Mouse (Mus musculus): ENCODE results near the gene Sprr2a2.
A peak's percentile ranks its signal among the peaks of the same experiment; 100 is the strongest.
"Not testable (repeated sequence)": the region's sequence is repeated elsewhere in the genome, so short reads cannot be mapped to it uniquely, and the experiment has no call there.

Gene Sprr2a2

DNA sequence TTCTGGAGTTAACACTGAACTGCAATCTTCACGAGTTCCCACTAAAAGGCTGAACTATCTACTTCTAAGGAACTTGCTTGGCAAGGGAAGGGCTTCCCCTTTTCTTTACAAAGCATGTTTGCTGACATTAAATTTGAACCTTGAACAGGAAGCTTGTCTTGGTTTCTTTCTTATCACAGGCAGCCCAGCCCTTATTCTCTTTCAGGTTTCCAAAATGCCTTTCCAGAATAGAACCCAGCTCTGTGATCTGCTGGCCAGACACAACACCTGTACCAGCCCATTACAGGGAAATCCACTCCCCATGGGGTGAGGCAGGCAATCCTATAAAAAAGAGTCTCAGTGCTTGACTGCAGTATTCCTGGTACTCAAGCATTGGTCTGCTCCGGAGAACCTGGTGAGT lies at the start of gene Sprr2a2, which contains the start of gene Sprr2a1:
TSS of gene Sprr2a2 (plus strand) at position 352 of the 400 bp plus-strand sequence.
TSS of gene Sprr2a1 (plus strand) at position 231 of the 400 bp plus-strand sequence.
- DNase-seq (ENCODE audit: low spot score in 2 of 2) = not testable (repeated sequence)

DNA sequence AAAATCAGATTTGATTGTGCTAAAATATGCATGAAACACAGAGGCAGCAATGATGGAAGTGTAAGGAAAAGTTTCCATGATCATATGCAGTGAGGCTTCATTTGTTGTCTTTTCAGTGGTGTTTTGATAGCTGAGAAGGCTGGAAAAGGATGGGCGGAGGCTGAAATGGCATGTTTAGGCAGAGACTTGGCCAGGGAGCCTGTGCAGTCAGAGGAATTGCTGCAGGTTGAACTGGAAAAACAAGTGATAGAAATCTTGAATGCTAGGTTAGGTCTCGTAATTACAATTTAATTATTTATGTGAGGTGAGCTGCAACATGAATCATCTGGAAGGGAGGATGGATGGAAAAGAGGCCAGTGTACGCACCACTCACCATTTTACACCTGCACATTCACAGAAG lies 45.9 kb upstream of the Sprr2a2 start:
- peak in 1 of 2 experiments; percentile 27 for DNase-seq (ENCODE audit: low spot score in 2 of 2)

DNA sequence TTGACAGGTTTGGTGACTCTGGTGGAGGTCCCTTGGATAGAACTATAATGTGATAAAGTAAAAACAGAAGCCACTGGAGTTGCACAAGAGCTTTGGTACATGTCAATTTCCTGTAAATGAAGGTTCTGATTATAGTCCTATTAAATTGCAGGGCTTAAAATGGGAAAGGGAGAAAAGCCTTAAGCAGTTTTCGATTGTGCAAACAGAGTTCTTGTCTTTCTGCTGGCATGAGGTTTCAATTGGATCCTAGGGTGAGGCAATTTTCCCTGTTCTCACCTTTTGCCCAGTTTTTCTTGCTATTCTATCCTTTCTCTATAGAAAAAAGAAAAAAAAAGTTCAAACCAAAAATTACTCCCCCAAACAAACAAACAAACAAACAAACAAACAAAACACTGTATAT lies 38.8 kb upstream of the Sprr2a2 start:
- DNase-seq (ENCODE audit: low spot score in 2 of 2) = no peak

DNA sequence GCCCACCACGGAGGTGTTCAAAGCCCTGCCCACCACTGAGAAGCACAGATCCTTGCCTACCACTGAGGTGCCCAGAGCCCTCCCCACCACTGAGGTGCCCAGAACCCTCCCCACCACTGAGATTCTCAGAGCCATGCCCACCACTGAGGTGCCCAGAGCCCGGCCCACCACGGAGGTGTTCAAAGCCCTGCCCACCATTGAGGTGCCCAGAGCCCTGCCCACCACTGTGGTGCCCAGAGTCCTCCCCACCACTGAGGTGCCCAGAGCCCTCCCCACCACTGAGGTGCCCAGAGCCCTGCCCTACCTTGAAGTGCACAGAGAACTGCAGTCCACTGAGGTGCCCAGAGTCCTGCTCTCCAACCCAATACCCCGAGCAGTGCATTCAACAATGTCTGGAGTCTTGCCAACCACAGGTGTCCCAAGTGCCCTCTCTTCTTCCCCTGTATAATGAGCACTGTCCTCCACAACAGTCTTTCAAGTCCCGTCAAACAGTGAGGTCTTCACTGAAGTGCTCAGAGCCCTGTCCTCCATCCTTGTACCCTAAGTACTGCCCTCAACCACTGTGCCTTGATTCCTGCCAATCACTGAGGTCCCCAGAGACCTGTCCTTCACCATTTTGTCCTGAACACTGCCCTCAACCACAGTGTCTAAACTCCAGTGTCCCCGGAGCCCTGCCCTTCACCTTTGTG lies 20.1 kb upstream of the Sprr2a2 start:
- DNase-seq (ENCODE audit: low spot score in 2 of 2) = no peak

DNA sequence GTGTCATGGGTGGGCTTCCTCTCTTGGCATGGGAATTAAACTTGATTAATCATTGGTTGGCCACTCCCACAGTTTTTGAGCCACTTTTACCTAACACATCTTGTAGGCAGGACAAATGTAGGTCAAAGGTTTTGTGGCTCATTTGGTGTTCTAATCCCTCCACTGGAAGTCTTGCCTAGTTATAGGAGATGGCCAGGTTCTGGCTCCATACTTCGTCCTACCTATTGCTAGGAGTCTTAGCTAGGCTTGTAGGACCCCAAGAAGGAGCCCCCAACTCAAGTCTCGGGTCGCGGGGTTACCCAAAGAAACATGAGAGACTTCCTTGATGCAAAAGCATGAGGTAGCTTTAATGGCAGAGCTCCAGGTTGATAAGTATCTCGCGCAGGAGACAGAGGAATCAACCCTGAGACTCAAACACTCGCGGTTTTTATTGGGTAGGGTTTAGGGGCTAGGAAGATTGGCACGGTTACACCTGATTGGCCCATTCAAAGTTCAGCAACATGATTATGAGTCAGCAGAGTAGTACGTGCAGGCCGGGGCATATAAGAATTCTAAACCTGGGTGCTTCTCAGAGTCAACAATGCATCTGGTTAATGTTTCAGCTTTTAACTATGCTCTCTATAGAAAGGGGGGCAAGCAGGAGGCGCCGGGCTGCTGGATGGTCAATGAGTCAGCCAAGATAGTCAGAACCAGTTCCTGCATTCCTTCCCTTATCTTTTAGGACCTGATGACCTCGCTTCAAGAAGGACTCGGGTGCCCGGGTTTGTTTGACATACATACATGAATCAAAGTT lies 4.4 kb upstream of the Sprr2a2 start:
- DNase-seq (ENCODE audit: low spot score in 2 of 2) = not testable (repeated sequence)

DNA sequence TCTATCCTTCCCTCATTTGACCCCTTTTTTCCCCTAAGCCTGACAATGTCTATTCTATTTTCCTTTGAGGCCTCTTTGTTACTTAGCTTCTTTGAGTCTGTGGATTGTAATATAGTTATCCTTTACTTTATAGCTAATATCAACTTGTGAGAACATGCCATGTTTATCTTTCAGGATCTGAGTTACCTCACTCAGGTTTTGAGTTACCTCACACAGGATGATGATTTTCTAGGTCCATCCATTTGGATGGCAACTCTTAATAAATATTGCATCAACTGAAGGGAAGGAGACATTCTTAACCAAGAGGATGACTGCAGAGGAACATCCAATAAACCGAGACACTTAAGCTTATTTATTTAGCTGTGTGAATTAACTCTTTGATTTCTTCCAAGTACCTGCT lies 3.7 kb upstream of the Sprr2a2 start:
- DNase-seq (ENCODE audit: low spot score in 2 of 2) = not testable (repeated sequence)

DNA sequence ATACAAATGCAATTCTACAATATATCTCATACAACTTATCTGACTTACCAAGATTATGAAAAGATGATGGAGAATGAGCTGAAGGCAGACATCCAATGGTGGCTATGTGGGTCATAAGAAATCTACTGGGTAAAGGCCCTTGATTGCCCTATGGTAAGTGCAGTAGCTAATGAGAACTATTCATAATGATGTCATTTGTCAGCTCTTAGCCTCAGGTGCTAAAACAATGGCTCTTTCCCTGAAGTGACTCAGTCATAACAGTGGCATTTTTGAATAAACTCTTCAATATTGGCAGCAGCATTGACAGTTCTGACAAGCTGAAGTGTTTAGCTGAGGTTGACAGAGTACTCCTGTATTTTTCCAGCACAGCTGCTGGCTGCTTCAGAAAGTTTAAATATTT lies 2.1 kb upstream of the Sprr2a2 start:
- not testable (repeated sequence) for DNase-seq (ENCODE audit: low spot score in 2 of 2)

DNA sequence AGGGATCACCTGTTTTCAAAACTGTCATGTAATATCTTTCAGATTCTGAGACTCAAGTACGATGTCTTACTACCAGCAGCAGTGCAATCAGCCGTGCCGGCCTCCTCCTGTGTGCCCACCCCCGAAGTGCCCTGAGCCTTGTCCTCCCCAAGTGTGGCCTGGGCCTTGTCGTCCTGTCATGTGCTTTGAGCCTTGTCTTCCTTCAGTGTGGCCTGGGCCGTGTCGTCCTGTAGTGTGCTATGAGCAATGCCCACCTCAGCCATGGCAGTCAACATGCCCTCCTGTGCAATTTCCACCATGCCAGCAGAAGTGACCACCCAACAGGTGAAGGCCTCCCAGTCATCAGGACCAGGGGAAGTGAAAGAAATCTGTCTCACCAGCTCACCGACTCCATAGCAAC lies 3.3 kb downstream of the Sprr2a2 start:
- DNase-seq (ENCODE audit: low spot score in 2 of 2) = not testable (repeated sequence)

DNA sequence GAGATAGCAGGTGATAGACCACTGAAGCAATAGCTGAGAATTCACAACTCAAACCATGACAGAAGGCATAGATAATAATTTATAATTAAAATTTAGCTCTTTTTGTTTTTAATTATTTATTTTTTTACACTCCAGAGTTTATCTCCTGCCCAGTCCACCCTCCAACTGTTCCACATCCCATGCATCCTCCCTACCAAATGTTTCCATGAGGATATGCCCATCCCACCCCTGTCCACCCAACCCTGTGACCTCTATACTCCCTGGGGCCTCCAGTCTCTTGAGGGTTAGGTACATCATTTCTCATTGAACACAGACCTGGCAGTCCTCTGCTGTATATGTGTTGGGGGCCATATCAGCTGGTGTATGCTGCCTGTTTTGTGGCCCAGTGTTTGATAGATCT lies 8.0 kb downstream of the Sprr2a2 start:
- not testable (repeated sequence) for DNase-seq (ENCODE audit: low spot score in 2 of 2)

DNA sequence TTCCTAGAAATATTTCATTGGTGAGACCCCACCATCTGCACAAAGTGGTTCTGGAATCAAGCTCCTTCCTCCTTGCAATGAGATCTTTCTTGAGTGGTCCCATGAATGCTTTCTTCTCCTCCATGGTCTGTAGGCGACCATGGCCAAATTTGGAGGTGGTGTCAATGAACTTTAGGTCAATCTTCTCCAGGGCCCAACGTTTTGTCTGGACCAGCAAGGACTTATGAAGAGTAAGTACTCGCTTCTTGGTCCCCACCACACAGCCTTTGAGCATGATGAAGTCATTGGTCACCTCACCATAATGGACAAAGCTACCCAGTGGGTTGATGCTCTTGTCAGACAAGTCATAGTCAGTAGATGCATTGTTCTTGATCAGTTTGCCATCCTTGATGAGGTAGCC lies 11.7 kb downstream of the Sprr2a2 start:
- not testable (repeated sequence) for DNase-seq (ENCODE audit: low spot score in 2 of 2)

DNA sequence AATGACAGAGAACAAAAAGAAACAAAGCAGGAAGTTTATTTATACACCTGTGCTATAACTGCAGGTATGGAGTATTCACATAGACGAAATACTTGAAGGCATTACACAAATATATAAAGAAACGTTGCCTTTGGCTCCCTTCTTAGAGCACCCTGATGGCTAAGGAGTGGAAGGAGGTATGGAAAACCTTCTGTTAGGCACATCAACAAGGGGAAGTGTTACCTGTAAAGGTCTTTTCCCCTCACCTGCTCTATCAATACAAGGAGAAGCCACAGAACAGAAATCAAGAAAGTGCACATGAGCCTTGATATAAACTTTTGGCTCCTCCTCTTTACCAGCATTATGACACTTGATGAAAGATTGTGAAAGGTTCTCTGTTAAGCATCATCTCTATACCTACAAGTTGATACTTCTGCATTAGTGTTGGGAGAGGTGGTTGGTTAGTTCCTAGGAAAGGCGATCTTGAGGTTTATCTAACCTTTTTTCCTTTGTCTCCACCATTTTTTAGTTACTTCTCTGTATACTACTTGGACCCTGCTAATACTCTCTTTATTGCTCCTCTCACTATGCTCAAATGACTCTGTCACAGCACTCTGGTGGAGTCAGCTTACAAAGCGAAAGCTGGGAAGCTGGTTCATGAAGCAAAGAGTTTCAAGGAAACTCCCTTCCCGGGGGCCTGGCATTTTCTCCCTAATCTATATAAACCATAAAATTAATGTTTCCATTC lies 20.9 kb downstream of the Sprr2a2 start:
- DNase-seq (ENCODE audit: low spot score in 2 of 2) = not testable (repeated sequence)

DNA sequence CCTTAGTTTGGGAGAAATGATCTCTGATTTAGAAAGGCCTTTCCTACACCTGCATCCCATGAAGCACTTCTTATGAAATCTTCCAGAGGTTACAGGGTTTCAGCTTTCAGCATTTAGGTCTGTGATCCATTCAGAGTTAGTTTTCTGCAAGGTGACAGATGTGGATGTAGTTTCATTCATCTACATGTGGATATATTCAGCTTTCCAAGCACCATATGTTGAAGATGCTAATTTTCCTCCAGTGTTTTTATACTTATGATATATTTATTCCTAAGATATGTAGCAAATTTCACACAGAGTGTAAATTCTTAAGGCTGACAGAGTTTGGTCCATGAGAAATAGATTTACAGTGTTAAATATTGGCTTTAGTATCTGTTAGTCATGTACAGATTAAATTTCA lies 23.0 kb downstream of the Sprr2a2 start:
- not testable (repeated sequence) for DNase-seq (ENCODE audit: low spot score in 2 of 2)

DNA sequence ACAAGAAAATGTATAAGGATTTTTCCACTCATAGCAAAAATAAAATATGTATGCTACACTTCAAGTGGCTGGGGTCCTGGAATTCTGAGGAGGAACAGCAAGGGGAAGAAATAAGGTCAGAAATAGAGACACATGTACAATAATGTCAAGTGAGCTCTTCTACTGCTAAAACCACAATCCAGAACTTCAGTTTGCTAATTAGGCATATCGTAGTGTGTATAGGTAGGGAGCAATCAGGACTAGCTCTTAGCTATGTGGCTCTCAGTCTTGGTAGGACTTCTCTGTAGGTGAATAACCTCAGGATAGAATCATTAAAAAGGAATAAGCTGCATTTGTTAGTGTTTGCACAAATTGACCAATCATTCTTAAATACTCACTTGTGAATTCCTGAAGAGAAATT lies 23.5 kb downstream of the Sprr2a2 start:
- DNase-seq (ENCODE audit: low spot score in 2 of 2) = not testable (repeated sequence)

DNA sequence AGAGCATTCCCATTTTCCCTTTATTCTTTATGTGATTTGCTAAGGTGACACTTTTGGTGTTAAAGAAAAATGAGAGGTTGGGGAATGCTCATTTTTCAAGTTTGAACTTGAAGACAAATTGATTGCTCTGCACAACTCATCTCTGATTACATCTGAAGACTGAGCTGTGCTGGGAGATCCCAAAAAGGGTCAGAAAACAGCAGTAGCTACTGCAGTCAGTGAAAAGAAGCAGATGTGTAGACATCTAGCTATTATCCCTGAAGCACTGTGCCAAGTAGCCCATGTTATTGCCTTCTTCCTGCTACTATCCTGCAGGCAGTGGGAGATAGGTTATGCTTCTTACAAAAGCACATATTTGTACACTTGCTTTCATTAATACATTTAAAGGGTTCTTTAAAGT lies 29.1 kb downstream of the Sprr2a2 start:
- not testable (repeated sequence) for DNase-seq (ENCODE audit: low spot score in 2 of 2)

DNA sequence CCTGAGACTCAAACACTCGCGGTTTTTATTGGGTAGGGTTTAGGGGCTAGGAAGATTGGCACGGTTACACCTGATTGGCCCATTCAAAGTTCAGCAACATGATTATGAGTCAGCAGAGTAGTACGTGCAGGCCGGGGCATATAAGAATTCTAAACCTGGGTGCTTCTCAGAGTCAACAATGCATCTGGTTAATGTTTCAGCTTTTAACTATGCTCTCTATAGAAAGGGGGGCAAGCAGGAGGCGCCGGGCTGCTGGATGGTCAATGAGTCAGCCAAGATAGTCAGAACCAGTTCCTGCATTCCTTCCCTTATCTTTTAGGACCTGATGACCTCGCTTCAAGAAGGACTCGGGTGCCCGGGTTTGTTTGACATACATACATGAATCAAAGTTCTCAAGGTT lies 30.5 kb downstream of the Sprr2a2 start:
- not testable (repeated sequence) for DNase-seq (ENCODE audit: low spot score in 2 of 2)

DNA sequence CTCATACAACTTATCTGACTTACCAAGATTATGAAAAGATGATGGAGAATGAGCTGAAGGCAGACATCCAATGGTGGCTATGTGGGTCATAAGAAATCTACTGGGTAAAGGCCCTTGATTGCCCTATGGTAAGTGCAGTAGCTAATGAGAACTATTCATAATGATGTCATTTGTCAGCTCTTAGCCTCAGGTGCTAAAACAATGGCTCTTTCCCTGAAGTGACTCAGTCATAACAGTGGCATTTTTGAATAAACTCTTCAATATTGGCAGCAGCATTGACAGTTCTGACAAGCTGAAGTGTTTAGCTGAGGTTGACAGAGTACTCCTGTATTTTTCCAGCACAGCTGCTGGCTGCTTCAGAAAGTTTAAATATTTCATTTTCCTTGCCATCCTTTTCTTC lies 32.8 kb downstream of the Sprr2a2 start:
- DNase-seq (ENCODE audit: low spot score in 2 of 2) = not testable (repeated sequence)

DNA sequence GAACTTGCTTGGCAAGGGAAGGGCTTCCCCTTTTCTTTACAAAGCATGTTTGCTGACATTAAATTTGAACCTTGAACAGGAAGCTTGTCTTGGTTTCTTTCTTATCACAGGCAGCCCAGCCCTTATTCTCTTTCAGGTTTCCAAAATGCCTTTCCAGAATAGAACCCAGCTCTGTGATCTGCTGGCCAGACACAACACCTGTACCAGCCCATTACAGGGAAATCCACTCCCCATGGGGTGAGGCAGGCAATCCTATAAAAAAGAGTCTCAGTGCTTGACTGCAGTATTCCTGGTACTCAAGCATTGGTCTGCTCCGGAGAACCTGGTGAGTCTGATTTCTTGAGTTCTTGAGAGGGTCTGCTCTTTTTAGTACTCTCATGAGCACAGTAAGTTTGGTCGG lies 34.7 kb downstream of the Sprr2a2 start:
- not testable (repeated sequence) for DNase-seq (ENCODE audit: low spot score in 2 of 2)

DNA sequence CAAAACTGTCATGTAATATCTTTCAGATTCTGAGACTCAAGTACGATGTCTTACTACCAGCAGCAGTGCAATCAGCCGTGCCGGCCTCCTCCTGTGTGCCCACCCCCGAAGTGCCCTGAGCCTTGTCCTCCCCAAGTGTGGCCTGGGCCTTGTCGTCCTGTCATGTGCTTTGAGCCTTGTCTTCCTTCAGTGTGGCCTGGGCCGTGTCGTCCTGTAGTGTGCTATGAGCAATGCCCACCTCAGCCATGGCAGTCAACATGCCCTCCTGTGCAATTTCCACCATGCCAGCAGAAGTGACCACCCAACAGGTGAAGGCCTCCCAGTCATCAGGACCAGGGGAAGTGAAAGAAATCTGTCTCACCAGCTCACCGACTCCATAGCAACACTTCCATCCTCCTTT lies 38.1 kb downstream of the Sprr2a2 start:
- not testable (repeated sequence) for DNase-seq (ENCODE audit: low spot score in 2 of 2)

DNA sequence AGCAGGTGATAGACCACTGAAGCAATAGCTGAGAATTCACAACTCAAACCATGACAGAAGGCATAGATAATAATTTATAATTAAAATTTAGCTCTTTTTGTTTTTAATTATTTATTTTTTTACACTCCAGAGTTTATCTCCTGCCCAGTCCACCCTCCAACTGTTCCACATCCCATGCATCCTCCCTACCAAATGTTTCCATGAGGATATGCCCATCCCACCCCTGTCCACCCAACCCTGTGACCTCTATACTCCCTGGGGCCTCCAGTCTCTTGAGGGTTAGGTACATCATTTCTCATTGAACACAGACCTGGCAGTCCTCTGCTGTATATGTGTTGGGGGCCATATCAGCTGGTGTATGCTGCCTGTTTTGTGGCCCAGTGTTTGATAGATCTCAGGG lies 42.8 kb downstream of the Sprr2a2 start:
- DNase-seq (ENCODE audit: low spot score in 2 of 2) = not testable (repeated sequence)

DNA sequence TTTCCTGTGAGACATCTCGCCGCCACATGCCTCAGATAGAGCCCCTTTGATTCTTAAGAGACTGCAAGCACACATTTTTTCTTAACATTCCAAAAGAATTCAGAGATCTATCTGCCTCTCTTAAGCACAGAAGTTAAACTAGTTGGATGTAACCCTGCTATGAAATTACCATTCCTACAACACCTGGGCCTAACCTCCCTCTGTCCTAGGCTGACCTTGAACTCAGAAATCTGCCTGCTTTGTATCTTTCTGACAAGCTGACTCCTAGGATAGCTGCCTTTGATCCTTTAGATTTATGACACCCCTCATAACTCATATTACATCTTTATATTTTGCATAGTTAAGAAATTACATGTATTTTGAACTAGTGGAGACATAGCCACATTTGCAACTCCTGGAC lies 47.7 kb downstream of the Sprr2a2 start:
- DNase-seq (ENCODE audit: low spot score in 2 of 2) = not testable (repeated sequence)

DNA sequence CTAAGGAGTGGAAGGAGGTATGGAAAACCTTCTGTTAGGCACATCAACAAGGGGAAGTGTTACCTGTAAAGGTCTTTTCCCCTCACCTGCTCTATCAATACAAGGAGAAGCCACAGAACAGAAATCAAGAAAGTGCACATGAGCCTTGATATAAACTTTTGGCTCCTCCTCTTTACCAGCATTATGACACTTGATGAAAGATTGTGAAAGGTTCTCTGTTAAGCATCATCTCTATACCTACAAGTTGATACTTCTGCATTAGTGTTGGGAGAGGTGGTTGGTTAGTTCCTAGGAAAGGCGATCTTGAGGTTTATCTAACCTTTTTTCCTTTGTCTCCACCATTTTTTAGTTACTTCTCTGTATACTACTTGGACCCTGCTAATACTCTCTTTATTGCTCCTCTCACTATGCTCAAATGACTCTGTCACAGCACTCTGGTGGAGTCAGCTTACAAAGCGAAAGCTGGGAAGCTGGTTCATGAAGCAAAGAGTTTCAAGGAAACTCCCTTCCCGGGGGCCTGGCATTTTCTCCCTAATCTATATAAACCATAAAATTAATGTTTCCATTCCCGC lies 55.8 kb downstream of the Sprr2a2 start:
- not testable (repeated sequence) for DNase-seq (ENCODE audit: low spot score in 2 of 2)

DNA sequence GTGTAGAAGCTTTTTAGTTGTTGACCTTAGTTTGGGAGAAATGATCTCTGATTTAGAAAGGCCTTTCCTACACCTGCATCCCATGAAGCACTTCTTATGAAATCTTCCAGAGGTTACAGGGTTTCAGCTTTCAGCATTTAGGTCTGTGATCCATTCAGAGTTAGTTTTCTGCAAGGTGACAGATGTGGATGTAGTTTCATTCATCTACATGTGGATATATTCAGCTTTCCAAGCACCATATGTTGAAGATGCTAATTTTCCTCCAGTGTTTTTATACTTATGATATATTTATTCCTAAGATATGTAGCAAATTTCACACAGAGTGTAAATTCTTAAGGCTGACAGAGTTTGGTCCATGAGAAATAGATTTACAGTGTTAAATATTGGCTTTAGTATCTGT lies 57.8 kb downstream of the Sprr2a2 start:
- not testable (repeated sequence) for DNase-seq (ENCODE audit: low spot score in 2 of 2)

Measured in urinary bladder, postnatal 4 days (tissue).